Mouse (Mus musculus): ENCODE measurements around the gene Gtf3c1. TPM values are rescaled to one million over a fixed set of nuclear protein-coding genes. Genes with fewer than 3 reads are reported as not detected.

The Gtf3c1 gene
- total and polyA plus RNA-seq, 3 experiments = 23.7 to 36.1 TPM; not detected in 1

DNA sequence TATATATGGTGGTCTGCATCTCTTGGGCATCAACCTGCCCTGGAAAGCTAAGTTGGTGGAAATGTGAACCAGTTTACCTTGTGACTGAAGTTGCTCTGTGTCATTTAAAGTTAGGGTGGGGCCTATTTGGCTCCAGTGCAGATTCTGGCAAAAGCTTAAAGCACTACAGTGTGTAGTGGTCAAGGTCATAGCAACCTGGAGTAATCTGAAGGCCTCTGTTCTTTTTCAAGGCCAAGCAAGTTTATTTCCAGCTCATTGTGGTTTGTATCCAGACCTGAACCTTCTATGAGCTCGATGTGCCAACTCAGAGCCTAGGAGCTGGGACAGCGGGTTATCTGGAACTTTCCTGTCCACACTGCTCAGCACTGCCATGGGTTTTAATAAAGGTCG lies 45.7 kb upstream of the Gtf3c1 start:
- Histone ChIP-seq H3K4me1 (ENCODE audit: control insufficient read depth in 1 of 2, insufficient read depth in 2 of 2, low read length in 2 of 2) (no peaks in the 10 kb centered on the region), H3K27me3 (ENCODE audit: control insufficient read depth in 1 of 2, insufficient read depth in 2 of 2, low read length in 2 of 2) (no peaks in the 10 kb centered on the region), H3K9me3 (replicated peaks; ENCODE audit: insufficient read depth, low read length) (no peaks in the 10 kb centered on the region), H3K79me2 (ENCODE audit: control insufficient read depth, insufficient read depth, low read length, poor library complexity) (no peaks in the 10 kb centered on the region), H3K27ac (ENCODE audit: control insufficient read depth, low read depth, low read length) (no peak overlapping the region), H3K36me3 (ENCODE audit: control insufficient read depth in 1 of 2, insufficient read depth in 2 of 2, low read length in 2 of 2) (no peaks in the 10 kb centered on the region; a peak in 1 of 4 replicates), H3K9ac (ENCODE audit: control insufficient read depth, low read depth, low read length, poor library complexity, severe bottlenecking) (no peak overlapping the region), H3K4me3 (ENCODE audit: control insufficient read depth in 1 of 2, insufficient read depth in 1 of 2, low read depth in 2 of 2, low read length in 2 of 2) (no peak overlapping the region)
- DNase-seq (ENCODE audit: low read depth, low spot score) = no peak
- TF ChIP-seq JUND (IDR thresholded peaks at IDR 0.05; ENCODE audit: low read depth, low read length) (no peak), POLR2A (IDR thresholded peaks at IDR 0.05; ENCODE audit: control insufficient read depth in 1 of 2, insufficient read depth in 1 of 2, low read depth in 1 of 2, low read length in 2 of 2, poor library complexity in 1 of 2) (no peak), CHD1 (IDR thresholded peaks at IDR 0.05; ENCODE audit: low read depth, low read length) (no peak), ETS1 (IDR thresholded peaks at IDR 0.05; ENCODE audit: low read depth, low read length) (no peak), TAL1 (IDR thresholded peaks at IDR 0.05; ENCODE audit: low read length) (no peak), CTCF (IDR thresholded peaks at IDR 0.05 in 2 of 3, conservative IDR thresholded peaks at IDR 0.05 in 1 of 3; ENCODE audit: control insufficient read depth in 1 of 3, insufficient read depth in 1 of 3, low read depth in 2 of 3, low read length in 3 of 3, poor library complexity in 1 of 3, severe bottlenecking in 1 of 3) (no peak), UBTF (IDR thresholded peaks at IDR 0.05; ENCODE audit: borderline replicate concordance, insufficient read depth, low read depth, low read length) (no peak), USF1 (IDR thresholded peaks at IDR 0.05; ENCODE audit: low read depth, low read length) (no peak), MEF2A (IDR thresholded peaks at IDR 0.05; ENCODE audit: extremely low read depth, insufficient replicate concordance, low read depth, low read length, poor library complexity, severe bottlenecking) (no peak), RAD21 (IDR thresholded peaks at IDR 0.05; ENCODE audit: low read depth, low read length) (no peak), MAZ (IDR thresholded peaks at IDR 0.05; ENCODE audit: low read depth, low read length) (no peak), SIN3A (IDR thresholded peaks at IDR 0.05; ENCODE audit: low read length) (no peak), POLR2AphosphoS5 (IDR thresholded peaks at IDR 0.05; ENCODE audit: borderline replicate concordance, low read depth, low read length) (no peak), MYC (IDR thresholded peaks at IDR 0.05; ENCODE audit: low read depth, low read length) (no peak), GATA1 (IDR thresholded peaks at IDR 0.05; ENCODE audit: low read depth, low read length) (no peak), NRF1 (IDR thresholded peaks at IDR 0.05; ENCODE audit: insufficient read depth, low read depth, low read length, poor library complexity, severe bottlenecking) (no peak), RCOR1 (IDR thresholded peaks at IDR 0.05; ENCODE audit: low read depth, low read length) (no peak)

DNA sequence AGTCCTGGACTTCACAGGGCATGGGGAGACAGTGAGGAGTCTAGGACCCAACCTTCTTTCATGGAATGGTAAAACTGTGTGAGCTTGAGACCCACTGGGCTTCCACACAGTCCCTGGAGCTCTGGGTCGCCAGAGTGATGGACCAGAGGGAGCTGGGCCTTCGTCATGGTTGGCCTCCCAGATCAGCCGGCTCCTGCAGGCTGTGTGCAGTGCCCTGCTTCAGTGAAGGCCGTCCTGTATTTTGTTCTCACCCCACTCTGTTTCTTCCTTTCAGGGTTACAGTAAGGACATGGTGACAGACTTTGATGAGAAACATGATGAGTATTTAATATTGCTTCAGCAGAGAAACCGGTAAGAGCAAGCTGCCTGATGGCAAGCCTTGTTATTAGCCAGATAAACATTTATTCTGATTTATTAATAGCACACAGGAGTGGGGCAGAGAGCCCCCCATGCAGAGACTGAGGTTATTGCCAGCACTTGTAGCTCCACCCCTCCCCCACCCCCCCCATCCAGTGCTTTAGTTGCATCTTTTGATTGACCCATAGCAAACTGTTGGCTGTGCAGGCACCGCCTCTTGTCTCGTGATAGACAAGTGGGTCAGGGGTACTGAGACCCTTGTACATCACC lies 45.2 kb upstream of the Gtf3c1 start:
- DNase-seq (ENCODE audit: low read depth, low spot score) = no peak
- Histone ChIP-seq H3K4me1 (ENCODE audit: control insufficient read depth in 1 of 2, insufficient read depth in 2 of 2, low read length in 2 of 2) (no peaks in the 10 kb centered on the region), H3K27ac (ENCODE audit: control insufficient read depth, low read depth, low read length) (no peak overlapping the region), H3K9me3 (replicated peaks; ENCODE audit: insufficient read depth, low read length) (no peaks in the 10 kb centered on the region), H3K4me3 (ENCODE audit: control insufficient read depth in 1 of 2, insufficient read depth in 1 of 2, low read depth in 2 of 2, low read length in 2 of 2) (no peak overlapping the region), H3K79me2 (ENCODE audit: control insufficient read depth, insufficient read depth, low read length, poor library complexity) (no peaks in the 10 kb centered on the region), H3K9ac (ENCODE audit: control insufficient read depth, low read depth, low read length, poor library complexity, severe bottlenecking) (no peak overlapping the region), H3K27me3 (ENCODE audit: control insufficient read depth in 1 of 2, insufficient read depth in 2 of 2, low read length in 2 of 2) (no peaks in the 10 kb centered on the region), H3K36me3 (ENCODE audit: control insufficient read depth in 1 of 2, insufficient read depth in 2 of 2, low read length in 2 of 2) (no peaks in the 10 kb centered on the region; a peak in 1 of 4 replicates)
- TF ChIP-seq ELF1 (IDR thresholded peaks at IDR 0.05; ENCODE audit: low read depth, low read length) (no peak), JUND (IDR thresholded peaks at IDR 0.05; ENCODE audit: low read depth, low read length) (no peak), BHLHE40 (IDR thresholded peaks at IDR 0.05; ENCODE audit: borderline replicate concordance, low read depth, low read length) (no peak), USF1 (IDR thresholded peaks at IDR 0.05; ENCODE audit: low read depth, low read length) (no peak), ETS1 (IDR thresholded peaks at IDR 0.05; ENCODE audit: low read depth, low read length) (no peak), KAT2A (conservative IDR thresholded peaks at IDR 0.05; ENCODE audit: low read depth, low read length) (no peak), USF2 (IDR thresholded peaks at IDR 0.05; ENCODE audit: borderline replicate concordance in 1 of 2, insufficient read depth in 1 of 2, low read depth in 1 of 2, low read length in 2 of 2) (no peak), POLR2AphosphoS2 (IDR thresholded peaks at IDR 0.05; ENCODE audit: low read length) (no peak), SMC3 (IDR thresholded peaks at IDR 0.05; ENCODE audit: low read depth, low read length) (no peak)
